Comparison of ENCODE assay signal across 10 mouse cellular contexts in genomic region chr16:76762619-76763283, GRCm38 (mm10).
DNase-seq lines count a peak whose midpoint lies in the region; ATAC-seq and TF ChIP-seq lines count a peak whose summit lies in the region.
"Had no signal": no experiment of that assay in that cellular context is flagged by ENCODE, and none has a peak within 500 bp of the region (broad histone marks: within the 10 kb centered on the region; RNA-seq: fewer than 3 reads in every experiment).

No protein-coding gene starts in this region.

- no peak for TF ChIP-seq POLR2A in myocyte (IDR thresholded peaks at IDR 0.05; ENCODE audit: insufficient read length, low read depth)

- 0 out of 2 replicates have a peak, but pooled peaks cover 2% of the 10 kb centered on the region for H3K4me1 ChIP-seq in midbrain, embryonic 11.5 days (ENCODE audit: control insufficient read depth, insufficient read depth, low read length)
- no peaks in the 10 kb centered on the region for H3K4me1 ChIP-seq in midbrain, embryonic 15.5 days
- H3K4me1 ChIP-seq: neural tube, embryonic 13.5 days had no signal

- H3K4me2 ChIP-seq in midbrain, embryonic 11.5 days, result no peak overlapping the region
- H3K4me2 ChIP-seq in midbrain, embryonic 15.5 days, result no peak overlapping the region
- H3K4me2 ChIP-seq in myocyte (ENCODE audit: low read depth), result peak overlapping the region; percentile 29
- H3K4me2 ChIP-seq: neural tube, embryonic 13.5 days had no signal

- H3K27me3 ChIP-seq in midbrain, embryonic 11.5 days (ENCODE audit: control insufficient read depth, insufficient read depth, low read length), result no peaks in the 10 kb centered on the region
- H3K27me3 ChIP-seq in midbrain, embryonic 15.5 days (replicated peaks), result no peaks in the 10 kb centered on the region
- H3K27me3 ChIP-seq in myocyte (ENCODE audit: control insufficient read depth, insufficient read depth, insufficient read length), result no peaks in the 10 kb centered on the region
- H3K27me3 ChIP-seq: neural tube, embryonic 13.5 days had no signal

- H3K27ac ChIP-seq in midbrain, embryonic 11.5 days (ENCODE audit: low read depth, low read length), result no peak overlapping the region
- H3K27ac ChIP-seq in midbrain, embryonic 15.5 days, result no peak overlapping the region
- H3K27ac ChIP-seq: neural tube, embryonic 13.5 days; stomach, postnatal 0 days had no signal

- H3K4me3 ChIP-seq in midbrain, embryonic 11.5 days (ENCODE audit: low read depth, low read length), result no peak overlapping the region
- no peak overlapping the region for H3K4me3 ChIP-seq in midbrain, embryonic 15.5 days
- no peak overlapping the region for H3K4me3 ChIP-seq in myocyte
- H3K4me3 ChIP-seq: neural tube, embryonic 13.5 days had no signal

- peak; percentile 35; the same call in 1 of the 2 replicates for ATAC-seq in midbrain, embryonic 11.5 days (ENCODE audit: low FRiP score)
- no peak for ATAC-seq in midbrain, embryonic 15.5 days (replicated peaks)

- no peaks in the 10 kb centered on the region for H3K9me3 ChIP-seq in midbrain, embryonic 11.5 days (ENCODE audit: control insufficient read depth, low read length)
- no peaks in the 10 kb centered on the region for H3K9me3 ChIP-seq in midbrain, embryonic 15.5 days
- H3K9me3 ChIP-seq: neural tube, embryonic 13.5 days had no signal

- no peaks in the 10 kb centered on the region for H3K79me2 ChIP-seq in myocyte (ENCODE audit: control insufficient read depth, insufficient read depth)

- no peak overlapping the region for H3ac ChIP-seq in myocyte (ENCODE audit: control insufficient read depth, insufficient read length)

- DNase-seq in midbrain, embryonic 11.5 days (ENCODE audit: low spot score, missing footprints), result peak; percentile 84
- peak; percentile 41 for DNase-seq in adrenal gland, postnatal 25 days
- peak; percentile 73 to 81 for DNase-seq in kidney, postnatal 25 days
- no peak for DNase-seq in right cerebral cortex, postnatal 36 days (ENCODE audit: low spot score in 2 of 2)
- no peak for DNase-seq in frontal cortex, adult 2 months (ENCODE audit: extremely low spot score in 1 of 2, low spot score in 1 of 2)
- no peak for DNase-seq in retina, postnatal 1 day

- no peak overlapping the region for H3K9ac ChIP-seq in midbrain, embryonic 11.5 days (ENCODE audit: low read length)
- H3K9ac ChIP-seq in midbrain, embryonic 15.5 days, result no peak overlapping the region
- H3K9ac ChIP-seq: neural tube, embryonic 13.5 days had no signal

- no peaks in the 10 kb centered on the region for H3K36me3 ChIP-seq in midbrain, embryonic 11.5 days (ENCODE audit: control insufficient read depth, insufficient read depth, low read length)
- H3K36me3 ChIP-seq in midbrain, embryonic 15.5 days (replicated peaks), result no peaks in the 10 kb centered on the region
- no peaks in the 10 kb centered on the region for H3K36me3 ChIP-seq in myocyte (ENCODE audit: control insufficient read depth, insufficient read depth)
- H3K36me3 ChIP-seq: neural tube, embryonic 13.5 days had no signal

- 2% methylated on average over 8 of the region's 8 CpGs for WGBS in midbrain, embryonic 11.5 days
- WGBS in midbrain, embryonic 15.5 days, result 6% methylated on average over 8 of the region's 8 CpGs

TF ChIP-seq in myocyte, 11 proteins besides CTCF, POLR2A, EP300 and RAD21:
- peak in 2 of 3 experiments; percentile 27 to 49 for TF ChIP-seq MYOD1 (IDR thresholded peaks at IDR 0.05; ENCODE audit: control insufficient read depth in 1 of 3, insufficient read length in 2 of 3, low read depth in 2 of 3)
- TF ChIP-seq E2F4 (IDR thresholded peaks at IDR 0.05; ENCODE audit: insufficient read depth), result no peak

Comparison
In these comparisons a context has a peak if more than half of its experiments do, and no peak if none do; other contexts are left out.
1. DNase-seq: peak in midbrain, embryonic 11.5 days (single experiment), adrenal gland, postnatal 25 days (single experiment) and kidney, postnatal 25 days (2 of 2); none in right cerebral cortex, postnatal 36 days (0 of 2), frontal cortex, adult 2 months (0 of 2) and retina, postnatal 1 day (single experiment).